Mouse (Mus musculus) spleen, adult 2 months (tissue): ENCODE measurements around the gene Cldn11.

ENCODE experiments used
- CTCF ChIP-seq: fragments of 200-500 bp; IDR thresholded peaks from 2 replicates; pipeline ENCODE4 v1.5.1; 2011; ENCODE audit warnings: mild to moderate bottlenecking, inconsistent platforms; ENCODE audit not compliant: insufficient read depth, insufficient read length, insufficient replicate concordance; ENCODE audit errors: extremely low read depth
- POLR2A ChIP-seq: fragments of 200-500 bp; IDR thresholded peaks from 2 replicates; pipeline ENCODE4 v1.6.1; 2011; ENCODE audit warnings: low read depth, low read length, inconsistent platforms

DNA sequence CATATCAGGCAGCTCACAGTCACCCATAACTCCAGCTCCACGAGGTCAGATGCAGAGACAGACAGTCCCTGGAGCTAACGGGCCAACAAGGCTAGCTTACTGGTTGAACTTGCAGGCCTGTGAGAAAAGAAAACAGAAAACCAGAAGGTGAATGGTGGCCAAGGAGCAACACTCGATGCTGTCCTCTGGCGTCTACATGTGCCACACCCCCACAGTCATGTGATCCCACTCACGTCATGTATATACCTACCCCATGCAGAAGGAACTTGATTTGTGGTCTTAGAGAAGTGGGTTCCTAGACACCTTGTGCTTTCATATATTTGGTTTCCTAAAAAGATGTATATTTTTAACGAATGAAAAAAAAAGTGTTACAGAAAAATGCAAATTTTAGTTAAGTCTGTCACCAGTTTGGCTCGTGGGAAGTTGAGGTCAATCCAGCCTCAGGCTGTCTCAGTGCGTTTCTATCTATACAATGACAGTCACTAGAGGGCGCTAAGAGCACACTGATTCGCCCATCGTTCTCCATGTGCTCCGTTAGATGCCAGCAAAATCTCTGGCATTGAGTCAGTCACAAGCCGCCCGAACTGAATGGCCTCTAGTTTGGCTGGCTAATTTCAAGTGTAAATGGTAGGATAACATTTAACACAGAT, 4.0 kb upstream of the Cldn11 start:
- TF ChIP-seq CTCF (peak; percentile 76; the same call in 1 of the 2 replicates), POLR2A (no peak)
